Mouse (Mus musculus): ENCODE data around the gene Ceacam20.
"Not testable (repeated sequence)": the region's sequence is repeated elsewhere in the genome, so short reads cannot be mapped to it uniquely, and the experiment has no call there.

The Ceacam20 gene

GRCm38 (mm10) chr7:19949996-19950395 lies 15.2 kb upstream of the Ceacam20 start:
- DNase-seq (ENCODE audit: low spot score), result no peak

GRCm38 (mm10) chr7:19950589-19950988 lies 14.6 kb upstream of the Ceacam20 start, which contains the start of gene Igsf23:
Igsf23 (minus strand) TSS chr7:19950756.
- no peak for DNase-seq (ENCODE audit: low spot score)

GRCm38 (mm10) chr7:19952320-19952986 lies 12.8 kb upstream of the Ceacam20 start:
- no peak for DNase-seq (ENCODE audit: low spot score)

- DNase-seq (ENCODE audit: low spot score), result no peak
These were observed 12.2 kb upstream of the Ceacam20 start for GRCm38 (mm10) chr7:19953054-19953453.

GRCm38 (mm10) chr7:19955861-19956260 lies 9.4 kb upstream of the Ceacam20 start:
- no peak for DNase-seq (ENCODE audit: low spot score)

- DNase-seq (ENCODE audit: low spot score), result peak; percentile 92
These were observed 8.9 kb upstream of the Ceacam20 start for GRCm38 (mm10) chr7:19956341-19956781.

GRCm38 (mm10) chr7:19962423-19962822 lies 2.8 kb upstream of the Ceacam20 start:
- no peak for DNase-seq (ENCODE audit: low spot score)

- DNase-seq (ENCODE audit: low spot score), result no peak
These were observed 3.9 kb downstream of the Ceacam20 start for GRCm38 (mm10) chr7:19969106-19969505.

- DNase-seq (ENCODE audit: low spot score), result no peak
These were observed 4.4 kb downstream of the Ceacam20 start for GRCm38 (mm10) chr7:19969541-19970090.

GRCm38 (mm10) chr7:19970196-19970595 lies 5.0 kb downstream of the Ceacam20 start:
- DNase-seq (ENCODE audit: low spot score), result no peak

- DNase-seq (ENCODE audit: low spot score), result no peak
These were observed 6.3 kb downstream of the Ceacam20 start for GRCm38 (mm10) chr7:19971516-19971915.

GRCm38 (mm10) chr7:19991165-19991564 lies 26.0 kb downstream of the Ceacam20 start, which contains the start of gene Nlrp9b:
Nlrp9b (plus strand) TSS chr7:19991465.
- not testable (repeated sequence) for DNase-seq (ENCODE audit: low spot score)

GRCm38 (mm10) chr7:19996721-19997120 lies 31.5 kb downstream of the Ceacam20 start:
- not testable (repeated sequence) for DNase-seq (ENCODE audit: low spot score)

GRCm38 (mm10) chr7:20009987-20010386 lies 44.8 kb downstream of the Ceacam20 start:
- DNase-seq (ENCODE audit: low spot score), result no peak
